ENCODE assay signal across 19 mouse cellular contexts in genomic region chr3:150530966-150531365, GRCm38 (mm10).
"Had no signal": no experiment of that assay in that cellular context is flagged by ENCODE, and none has a peak within 500 bp of the region (broad histone marks: within the 10 kb centered on the region; RNA-seq: fewer than 3 reads in every experiment).

No protein-coding gene starts in this region.

- H3K36me3 ChIP-seq: midbrain, embryonic 12.5 days; midbrain, embryonic 15.5 days; neural tube, embryonic 12.5 days; neural tube, embryonic 15.5 days had no signal

- H3K9me3 ChIP-seq: midbrain, embryonic 12.5 days; midbrain, embryonic 15.5 days; neural tube, embryonic 12.5 days; neural tube, embryonic 15.5 days had no signal

- DNase-seq: kidney, adult 2 months; kidney, postnatal 25 days; layer of hippocampus, adult 9-11 months; liver, postnatal 0 days; lung, embryonic 14.5 days; right cerebral cortex, postnatal 25 days; thymus, postnatal 25 days had no signal

- H3K4me2 ChIP-seq: lung, embryonic 14.5 days; midbrain, embryonic 12.5 days; midbrain, embryonic 15.5 days; neural tube, embryonic 12.5 days; neural tube, embryonic 15.5 days had no signal

- H3K27me3 ChIP-seq: midbrain, embryonic 12.5 days; midbrain, embryonic 15.5 days; neural tube, embryonic 12.5 days; neural tube, embryonic 15.5 days had no signal

- H3K9ac ChIP-seq: liver, embryonic 14.5 days; liver, postnatal 0 days; lung, embryonic 14.5 days; midbrain, embryonic 12.5 days; midbrain, embryonic 15.5 days; neural tube, embryonic 12.5 days; neural tube, embryonic 15.5 days had no signal

- H3K4me1 ChIP-seq: midbrain, embryonic 12.5 days; midbrain, embryonic 15.5 days; neural tube, embryonic 12.5 days; neural tube, embryonic 15.5 days had no signal

- H3K27ac ChIP-seq: kidney, postnatal 0 days; layer of hippocampus, adult 2 months; left cerebral cortex, adult 2 months; liver, embryonic 14.5 days; macrophage; midbrain, embryonic 12.5 days; midbrain, embryonic 15.5 days; neural tube, embryonic 12.5 days; neural tube, embryonic 15.5 days; stomach, postnatal 0 days had no signal

- H3K4me3 ChIP-seq: layer of hippocampus, adult 2 months; left cerebral cortex, adult 2 months; midbrain, embryonic 12.5 days; midbrain, embryonic 15.5 days; neural tube, embryonic 12.5 days; neural tube, embryonic 15.5 days had no signal

- ATAC-seq: intestine, postnatal 0 days; liver, postnatal 0 days; lung, postnatal 0 days; midbrain, embryonic 15.5 days had no signal
